Mouse (Mus musculus): Measurements from ENCODE around the gene Clstn1.

- TF ChIP-seq POLR2A (IDR thresholded peaks at IDR 0.05; ENCODE audit: borderline replicate concordance, extremely low read depth, low read depth, low read length) = no peak
- no peak for TF ChIP-seq CTCF (IDR thresholded peaks at IDR 0.05; ENCODE audit: insufficient read depth, low read length)
These were observed 15.2 kb downstream of the Clstn1 start for GRCm38 (mm10) chr4:149601484-149601883.

Measured in lung, adult 2 months (tissue).